12 mouse cellular contexts compared by ENCODE assay signal in genomic region chr14:24772129-24772528, GRCm38 (mm10).
DNase-seq lines count a peak whose midpoint lies in the region; ATAC-seq lines count a peak whose summit lies in the region.
"Had no signal": no experiment of that assay in that cellular context is flagged by ENCODE, and none has a peak within 500 bp of the region (broad histone marks: within the 10 kb centered on the region; RNA-seq: fewer than 3 reads in every experiment).

No protein-coding gene starts in this region.

- no peaks in the 10 kb centered on the region for H3K36me3 ChIP-seq in hindbrain, embryonic 13.5 days
- no peaks in the 10 kb centered on the region for H3K36me3 ChIP-seq in hindbrain, embryonic 16.5 days (ENCODE audit: control insufficient read depth, insufficient read depth, low read length)
- no peaks in the 10 kb centered on the region for H3K36me3 ChIP-seq in kidney, embryonic 16.5 days (ENCODE audit: insufficient read depth, low read length)
- H3K36me3 ChIP-seq in splenic B cell, adult 2 months (ENCODE audit: control insufficient read depth, insufficient read depth, low read length, poor library complexity, severe bottlenecking) = no peaks in the 10 kb centered on the region
- H3K36me3 ChIP-seq: limb, embryonic 15.5 days had no signal

- peak; percentile 39 to 48 for DNase-seq in spleen, postnatal 36 days (ENCODE audit: low spot score in 2 of 2)
- no peak for DNase-seq in spleen, postnatal 4 days (ENCODE audit: low spot score in 2 of 2)
- DNase-seq in splenic B cell, adult 2 months (ENCODE audit: low read depth, low spot score) = peak; percentile 10
- DNase-seq in testis, postnatal 14 days (ENCODE audit: low spot score) = no peak
- DNase-seq in left cerebral cortex, postnatal 14 days (ENCODE audit: low spot score in 2 of 2) = no peak
- DNase-seq: cerebellum, postnatal 36 days; thymus, adult 18-20 months had no signal

- no peaks in the 10 kb centered on the region for H3K9me3 ChIP-seq in hindbrain, embryonic 13.5 days
- no peaks in the 10 kb centered on the region for H3K9me3 ChIP-seq in hindbrain, embryonic 16.5 days (ENCODE audit: control insufficient read depth, low read length)
- H3K9me3 ChIP-seq in kidney, embryonic 16.5 days (ENCODE audit: low read length) = no peaks in the 10 kb centered on the region
- H3K9me3 ChIP-seq: limb, embryonic 15.5 days had no signal

- 80% methylated on average over 4 of the region's 4 CpGs for WGBS in hindbrain, embryonic 13.5 days
- whole genome bisulfite sequencing in hindbrain, embryonic 16.5 days = 67% methylated on average over 4 of the region's 4 CpGs
- 54% methylated on average over 4 of the region's 4 CpGs for WGBS in kidney, embryonic 16.5 days

- H3K9ac ChIP-seq in hindbrain, embryonic 13.5 days = no peak overlapping the region
- no peak overlapping the region for H3K9ac ChIP-seq in hindbrain, embryonic 16.5 days (ENCODE audit: low read depth, low read length)
- H3K9ac ChIP-seq in kidney, embryonic 16.5 days (replicated peaks; ENCODE audit: low read length) = no peak overlapping the region
- H3K9ac ChIP-seq: limb, embryonic 15.5 days had no signal

- H3K4me2 ChIP-seq in hindbrain, embryonic 13.5 days = no peak overlapping the region
- H3K4me2 ChIP-seq in hindbrain, embryonic 16.5 days (ENCODE audit: low read length) = no peak overlapping the region
- H3K4me2 ChIP-seq in kidney, embryonic 16.5 days (replicated peaks; ENCODE audit: low read depth, low read length) = no peak overlapping the region
- H3K4me2 ChIP-seq: limb, embryonic 15.5 days had no signal

- no peak overlapping the region for H3K4me3 ChIP-seq in hindbrain, embryonic 13.5 days
- H3K4me3 ChIP-seq in hindbrain, embryonic 16.5 days (ENCODE audit: low read length) = no peak overlapping the region
- no peak overlapping the region for H3K4me3 ChIP-seq in kidney, embryonic 16.5 days (ENCODE audit: low read length)
- H3K4me3 ChIP-seq: limb, embryonic 15.5 days had no signal

- intact Hi-C loops in left cerebral cortex, postnatal 14 days (cut with DNase I) = loop anchor here (10.0 kb wide), 1 partner anchor 683 kb away; the partner anchor contains the start of gene Zmiz1

- H3K27ac ChIP-seq in hindbrain, embryonic 13.5 days = peak overlapping the region; percentile 26; the same call in 1 of the 2 replicates
- no peak overlapping the region for H3K27ac ChIP-seq in hindbrain, embryonic 16.5 days (ENCODE audit: low read depth, low read length)
- H3K27ac ChIP-seq in kidney, embryonic 16.5 days (ENCODE audit: low read length) = 0 out of 2 replicates have a peak overlapping the region, but pooled peaks have one; percentile 1
- H3K27ac ChIP-seq: limb, embryonic 15.5 days; macrophage had no signal

- ATAC-seq in hindbrain, embryonic 13.5 days (ENCODE audit: low FRiP score) = no peak
- no peak for ATAC-seq in hindbrain, embryonic 16.5 days
- no peak for ATAC-seq in kidney, embryonic 16.5 days (ENCODE audit: low FRiP score, low TSS enrichment)

- H3K4me1 ChIP-seq in hindbrain, embryonic 13.5 days (replicated peaks) = peaks cover 34% of the 10 kb centered on the region
- peaks cover 5% of the 10 kb centered on the region; the same call in 1 of the 2 replicates for H3K4me1 ChIP-seq in hindbrain, embryonic 16.5 days (ENCODE audit: control insufficient read depth, insufficient read depth, low read depth, low read length)
- peaks cover 4% of the 10 kb centered on the region for H3K4me1 ChIP-seq in kidney, embryonic 16.5 days (ENCODE audit: insufficient read depth, low read length)

- no peaks in the 10 kb centered on the region for H3K27me3 ChIP-seq in hindbrain, embryonic 13.5 days
- H3K27me3 ChIP-seq in hindbrain, embryonic 16.5 days (replicated peaks; ENCODE audit: control insufficient read depth, insufficient read depth, low read length) = no peaks in the 10 kb centered on the region
- no peaks in the 10 kb centered on the region for H3K27me3 ChIP-seq in kidney, embryonic 16.5 days (ENCODE audit: insufficient read depth, low read length)
- no peaks in the 10 kb centered on the region for H3K27me3 ChIP-seq in splenic B cell, adult 2 months (ENCODE audit: control insufficient read depth, insufficient read depth, low read length, poor library complexity, severe bottlenecking)
- H3K27me3 ChIP-seq: limb, embryonic 15.5 days had no signal

Comparison
In these comparisons a context has a peak if more than half of its experiments do, and no peak if none do; other contexts are left out.
1. DNase-seq: peak in spleen, postnatal 36 days (2 of 2) and splenic B cell, adult 2 months (single experiment); none in spleen, postnatal 4 days (0 of 2), testis, postnatal 14 days (single experiment) and left cerebral cortex, postnatal 14 days (0 of 2).